Mouse (Mus musculus): ENCODE measurements around the gene Plce1.

Gene Plce1
- long read RNA-seq, experiment 1, partial matches to known transcripts, result 0 of 1 reads
- long read RNA-seq, experiment 1, other reads (novel, unspliced or antisense), result 1 of 1 reads
- long read RNA-seq, experiment 2, partial matches to known transcripts, result 0 of 4 reads
- long read RNA-seq, experiment 2, other reads (novel, unspliced or antisense), result 4 of 4 reads

DNA sequence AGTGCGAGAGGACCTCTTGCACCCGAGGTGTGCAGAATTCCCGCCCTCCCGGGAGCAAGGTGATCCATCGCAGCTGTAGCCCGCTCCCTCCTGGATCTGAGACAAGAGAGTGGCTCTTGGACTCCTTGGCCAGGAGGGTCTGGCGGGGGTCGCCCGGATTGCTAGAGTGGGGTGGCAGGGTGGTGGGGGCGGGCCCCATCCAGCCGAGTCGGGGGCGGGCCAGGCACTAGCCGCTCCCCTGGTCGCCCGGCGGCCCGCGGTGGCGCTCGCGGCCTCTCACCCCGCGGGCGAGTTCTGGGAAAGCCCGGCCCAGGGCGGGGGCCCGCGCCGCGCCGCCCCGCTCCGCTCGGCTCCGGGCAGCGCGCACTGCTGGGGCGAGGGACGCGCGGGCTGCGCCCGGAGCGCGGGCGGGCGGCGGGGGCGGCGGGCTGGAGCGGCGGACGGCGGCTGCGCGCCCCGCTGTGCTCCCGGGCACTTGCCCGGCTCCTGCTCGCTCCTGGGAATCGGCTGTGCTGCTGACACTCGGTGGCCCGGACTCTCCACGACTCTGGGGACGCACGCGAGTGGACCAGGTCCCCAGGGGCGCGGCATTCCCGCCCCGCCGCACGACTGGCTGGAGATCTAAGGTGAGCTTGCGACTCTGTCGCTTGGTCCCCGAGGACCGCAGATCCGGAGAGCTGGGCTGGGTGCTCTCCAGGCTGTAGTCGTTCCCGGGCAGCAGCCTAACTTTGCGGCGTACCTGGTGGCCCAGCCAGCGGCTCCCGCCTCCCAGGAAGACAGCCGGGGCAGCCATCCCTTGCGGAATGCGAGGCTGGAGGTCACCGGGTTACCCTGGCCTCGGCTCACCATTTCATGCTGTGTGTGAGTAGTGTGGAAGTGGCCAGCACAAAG is at the start of gene Plce1:
Gene Plce1 (plus strand): TSS at position 379 of the 891 bp plus-strand sequence.
- intact Hi-C loops (cut with DNase I), result no loop called here

DNA sequence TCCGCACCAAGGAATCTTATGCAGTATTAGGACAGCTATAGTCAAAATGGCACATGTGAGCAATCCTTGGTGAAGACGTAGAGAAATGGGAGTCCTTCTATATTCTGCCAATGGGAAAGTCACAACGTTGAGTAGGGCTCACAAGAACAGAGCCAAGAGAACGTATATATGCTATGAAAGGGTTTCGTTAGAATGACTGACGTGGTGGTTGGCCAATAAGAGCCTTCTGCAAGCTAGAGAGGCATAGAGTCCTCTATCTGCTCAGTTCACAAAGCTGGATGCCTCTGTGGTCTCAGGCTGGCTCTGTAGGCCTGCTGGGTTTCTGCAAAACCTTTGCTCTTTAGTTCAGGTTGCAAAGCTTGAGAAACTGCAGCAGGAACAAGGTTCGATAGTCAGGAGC is 49.6 kb upstream of the Plce1 start:
- intact Hi-C loops (cut with DNase I), result loop anchor here (5.0 kb wide), 1 partner anchor 179 kb away; no protein-coding TSS in a partner anchor

DNA sequence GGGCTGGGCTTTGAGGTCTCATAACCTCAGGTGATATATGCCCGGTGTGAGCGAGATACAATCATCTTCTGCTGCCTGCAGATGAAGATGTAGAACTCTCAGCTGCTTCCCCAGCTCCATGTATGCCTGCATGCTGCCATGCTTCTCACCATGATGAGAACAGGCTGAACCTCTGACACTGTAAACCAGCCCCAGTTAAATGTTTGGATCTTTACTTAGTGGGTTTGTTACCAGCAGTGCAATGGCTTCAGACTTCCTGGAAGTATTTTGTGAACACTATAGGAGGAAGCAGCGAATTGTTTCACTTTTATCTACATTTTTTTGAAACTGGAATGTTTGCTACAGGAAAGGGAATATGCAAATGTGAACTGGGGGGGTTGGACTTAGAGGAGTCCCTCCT is 48.9 kb upstream of the Plce1 start:
- intact Hi-C loops (cut with DNase I), result loop anchor here (5.0 kb wide), 1 partner anchor 180 kb away; no protein-coding TSS in a partner anchor

DNA sequence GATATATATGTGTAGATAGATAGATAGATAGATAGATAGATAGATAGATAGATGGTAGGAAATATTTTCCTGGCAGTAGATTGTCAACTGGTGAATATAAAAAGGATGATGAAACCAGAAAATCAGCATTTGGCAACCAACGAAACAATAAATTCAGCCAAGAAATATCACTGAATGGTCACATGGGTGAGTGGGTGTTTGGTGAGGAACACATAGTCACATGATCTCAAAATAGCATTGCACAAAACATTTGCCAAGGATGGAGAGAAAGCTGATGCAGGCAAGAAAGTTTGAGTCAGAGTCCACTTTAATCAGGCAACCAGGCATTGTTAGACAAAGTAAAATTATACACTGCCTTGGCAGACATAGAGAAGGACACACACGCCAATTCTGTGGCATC is 47.5 kb upstream of the Plce1 start:
- intact Hi-C loops (cut with DNase I), result loop anchor here (5.0 kb wide), 1 partner anchor 181 kb away; no protein-coding TSS in a partner anchor

DNA sequence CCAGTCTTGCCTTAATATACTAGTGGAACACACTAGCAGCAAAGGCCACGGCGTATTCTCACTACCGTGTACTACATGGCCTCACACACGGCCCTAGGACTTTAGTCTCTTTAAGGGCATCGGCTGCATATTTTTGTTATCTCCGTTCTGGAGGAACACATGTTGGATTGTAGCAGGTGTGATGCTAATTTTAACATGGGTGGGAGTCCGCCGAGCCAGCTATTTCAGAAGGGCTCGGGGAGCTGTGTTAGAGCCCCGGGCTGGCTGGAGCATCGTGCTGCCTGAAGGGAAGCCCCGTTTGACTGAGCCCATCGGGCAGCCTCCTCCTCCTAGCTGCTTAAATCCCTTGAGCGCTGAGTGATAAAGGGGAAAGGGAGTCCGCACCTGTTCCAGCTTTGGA is 45.7 kb upstream of the Plce1 start:
- intact Hi-C loops (cut with DNase I), result no loop called here

DNA sequence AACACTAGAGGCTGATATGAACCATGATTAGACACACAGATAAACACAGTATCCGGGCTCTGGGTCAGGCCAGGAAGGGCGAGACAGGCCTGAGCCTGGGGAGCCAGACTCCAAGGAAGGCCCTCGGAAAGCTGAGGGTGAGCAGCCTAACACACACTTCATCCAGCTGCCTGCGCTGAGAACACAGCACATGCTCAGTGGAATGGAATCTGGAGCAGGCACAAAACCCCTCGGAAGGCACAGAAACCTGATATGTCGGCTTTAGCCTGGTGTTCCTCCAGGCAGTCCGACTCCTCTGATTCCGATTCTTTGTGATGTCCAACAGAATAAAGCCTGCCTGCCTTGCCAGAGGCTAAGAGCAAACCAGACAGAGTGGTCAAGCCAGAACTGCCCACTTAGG is 39.0 kb upstream of the Plce1 start:
- intact Hi-C loops (cut with DNase I), result no loop called here

DNA sequence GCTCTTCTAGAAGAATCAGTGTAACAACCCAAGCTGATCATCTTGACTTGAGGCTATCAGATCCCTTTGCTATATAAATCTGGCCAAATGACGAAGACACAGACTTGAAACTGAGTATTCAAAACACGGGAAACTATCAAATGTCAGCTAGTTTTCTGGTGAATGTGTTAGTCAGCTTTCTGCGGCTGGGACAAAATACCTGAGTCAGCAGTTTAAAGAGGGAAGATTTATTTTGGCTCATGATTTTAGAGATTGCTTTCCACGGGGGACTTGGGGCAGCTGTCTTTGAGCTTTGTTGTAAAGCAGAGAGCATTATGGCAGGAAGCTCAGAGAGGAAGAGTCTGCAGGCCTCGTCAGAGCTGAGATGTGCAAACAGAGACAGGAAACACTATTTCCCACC is 35.2 kb upstream of the Plce1 start:
- intact Hi-C loops (cut with DNase I), result no loop called here

DNA sequence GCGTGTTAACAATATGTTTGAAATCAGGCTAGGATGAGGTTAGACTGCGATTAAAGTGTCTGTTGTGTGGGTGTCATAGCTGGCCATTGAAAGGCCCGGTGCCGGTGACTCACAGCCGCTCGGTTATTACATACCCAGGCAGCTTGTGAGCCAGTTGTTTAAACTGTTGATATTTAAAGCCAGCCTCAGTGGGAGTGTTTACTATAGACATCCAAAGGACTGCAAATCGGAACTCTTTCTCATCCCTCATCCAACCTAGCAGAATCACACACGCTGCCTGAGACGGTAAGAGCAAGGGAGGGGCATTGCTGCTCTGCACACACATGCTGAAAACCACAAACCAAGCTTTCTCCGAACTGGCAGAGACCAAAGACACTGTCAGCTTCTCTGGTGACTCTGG is 25.7 kb upstream of the Plce1 start:
- intact Hi-C loops (cut with DNase I), result no loop called here

DNA sequence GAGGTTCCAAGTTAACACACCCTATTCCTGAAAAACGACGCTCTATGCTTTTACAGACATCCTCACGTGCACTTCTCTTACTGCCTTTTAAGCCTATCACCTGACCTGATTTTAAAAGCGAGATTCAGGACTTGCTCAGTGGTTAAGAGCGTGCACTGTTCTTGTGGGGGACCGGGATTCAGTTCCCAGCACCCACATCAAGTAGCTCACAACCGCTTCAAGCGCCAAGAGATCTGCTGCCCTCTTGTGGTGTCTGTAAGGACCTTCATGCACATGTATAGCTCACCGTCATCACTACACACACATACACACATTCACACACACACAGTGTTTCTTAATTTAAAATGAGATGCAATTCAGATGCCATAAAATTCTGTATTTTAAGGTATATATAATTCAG is 21.9 kb upstream of the Plce1 start:
- intact Hi-C loops (cut with DNase I), result no loop called here

DNA sequence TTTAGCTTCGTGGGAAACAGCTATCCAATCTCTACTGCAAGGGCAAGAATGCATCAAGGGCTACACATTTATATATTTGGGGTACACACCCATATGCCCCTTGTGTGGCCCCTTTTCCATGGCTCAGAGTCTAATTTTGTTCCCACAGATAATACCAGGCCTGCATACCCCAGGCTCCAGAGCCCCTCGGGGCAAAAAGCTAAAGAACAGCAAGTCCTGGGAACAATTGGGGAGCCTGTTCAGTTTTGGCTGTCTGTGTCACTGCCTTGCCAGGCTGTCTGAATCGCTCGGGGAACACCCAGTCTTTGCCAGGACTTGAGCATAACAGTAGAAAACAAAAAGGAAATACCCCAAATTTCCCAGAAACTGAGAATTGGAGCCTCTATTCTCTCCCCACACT is 20.2 kb upstream of the Plce1 start:
- intact Hi-C loops (cut with DNase I), result no loop called here

DNA sequence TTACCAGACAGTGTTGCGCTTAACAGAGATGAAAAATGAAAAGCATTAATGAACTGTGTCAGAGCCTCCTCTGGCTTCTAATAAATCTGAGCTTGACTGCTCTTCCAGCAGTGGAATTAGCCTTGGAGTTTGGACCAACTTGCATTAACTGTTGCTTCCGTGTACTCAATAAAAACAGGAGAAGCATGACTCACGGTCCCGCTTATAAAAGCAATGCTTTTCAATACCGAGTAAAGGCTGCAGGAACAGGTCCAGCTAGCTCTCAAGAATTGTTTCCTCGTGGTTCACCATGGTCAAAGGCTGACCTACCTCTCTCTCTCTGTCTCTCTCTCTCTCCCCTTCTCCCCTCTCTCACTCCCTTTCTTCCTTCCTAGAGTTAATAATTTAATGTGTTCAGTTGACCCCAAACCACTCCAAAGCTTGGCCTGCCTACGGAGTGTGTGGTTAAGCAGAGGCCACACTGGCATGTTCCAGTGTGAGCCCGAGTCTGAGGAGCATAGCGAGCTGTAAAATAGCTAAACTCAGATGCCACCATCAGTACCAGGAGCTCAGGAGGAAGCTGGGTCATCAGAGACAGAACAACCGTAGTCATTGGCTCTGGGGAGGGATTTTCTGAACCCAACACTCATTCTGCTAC is 10.5 kb upstream of the Plce1 start:
- intact Hi-C loops (cut with DNase I), result no loop called here

DNA sequence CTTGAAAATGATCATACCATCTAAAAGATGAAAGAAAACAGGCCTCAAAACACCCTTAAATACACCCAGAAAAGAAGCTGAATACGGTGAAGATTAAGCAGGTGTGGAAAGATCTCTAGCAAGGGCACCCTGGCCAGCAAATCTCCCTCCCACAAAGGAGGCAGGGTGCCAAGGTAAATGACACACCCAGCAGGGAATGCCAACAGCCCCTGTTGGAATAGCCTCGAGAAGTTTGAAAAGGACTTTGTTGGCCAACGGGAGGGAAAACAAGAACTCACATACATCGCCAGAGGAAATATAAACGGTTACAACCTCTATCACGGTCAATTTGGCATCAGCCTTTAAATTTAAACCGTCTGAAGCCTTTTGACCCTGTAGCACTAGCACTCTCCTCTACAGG is 5.5 kb upstream of the Plce1 start:
- intact Hi-C loops (cut with DNase I), result no loop called here

DNA sequence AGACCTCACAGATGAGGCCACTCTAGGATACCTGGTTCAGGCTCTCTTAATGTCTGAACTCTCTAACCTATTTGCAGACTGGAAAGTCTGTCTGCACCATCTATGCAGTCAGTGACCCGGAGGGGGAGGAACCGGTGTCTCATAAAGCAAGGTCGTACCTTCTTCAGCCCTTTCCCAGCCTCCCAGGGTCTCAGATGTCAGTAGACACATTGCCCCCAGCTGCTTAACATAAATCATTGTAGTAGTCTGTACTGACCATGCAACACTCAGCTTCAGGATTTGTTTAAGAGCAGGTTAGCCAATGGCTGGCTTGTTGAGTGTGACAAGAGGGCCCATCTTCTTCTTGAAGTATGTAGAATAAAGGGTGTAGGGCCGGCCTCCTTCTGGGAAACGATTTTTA is 2.6 kb upstream of the Plce1 start:
- intact Hi-C loops (cut with DNase I), result no loop called here

DNA sequence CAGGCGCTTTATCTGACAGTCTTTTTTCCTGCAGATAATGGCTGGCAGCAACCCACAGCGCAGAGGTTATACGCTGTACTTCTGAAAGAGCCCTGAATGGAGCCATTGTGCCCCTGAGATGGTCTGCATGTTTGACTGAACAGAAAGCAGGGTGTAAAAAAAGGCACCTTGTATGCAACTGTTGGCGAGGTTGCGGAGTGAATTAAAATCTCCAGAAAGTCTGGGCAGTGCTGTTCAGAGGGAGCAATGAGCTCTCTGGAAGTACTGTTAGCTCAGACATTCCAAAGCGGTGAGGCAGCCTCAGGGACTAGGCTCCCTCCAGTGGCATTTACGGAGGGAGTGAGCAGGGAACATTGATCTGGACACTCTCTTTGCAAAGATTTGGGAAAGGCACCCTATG is 2.0 kb upstream of the Plce1 start:
- intact Hi-C loops (cut with DNase I), result no loop called here

DNA sequence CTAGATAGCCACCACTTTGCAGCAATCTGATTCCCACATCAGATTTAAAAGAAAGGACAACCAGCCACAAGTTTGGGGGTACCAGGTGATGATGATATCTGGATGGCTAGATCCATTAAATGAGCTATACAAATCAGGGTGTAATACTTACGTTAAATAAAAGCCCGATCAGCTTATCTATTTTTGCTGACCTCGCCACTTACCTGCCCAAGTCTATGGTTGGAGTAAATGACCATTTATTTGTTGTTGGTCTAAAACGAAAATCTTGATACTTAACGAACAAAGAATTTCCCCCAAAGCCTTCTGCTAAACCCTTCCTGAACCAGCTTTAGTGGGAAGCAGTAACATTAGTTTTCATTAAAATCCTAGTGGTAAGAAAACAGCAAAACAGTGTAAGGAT is 1.4 kb upstream of the Plce1 start:
- intact Hi-C loops (cut with DNase I), result no loop called here

DNA sequence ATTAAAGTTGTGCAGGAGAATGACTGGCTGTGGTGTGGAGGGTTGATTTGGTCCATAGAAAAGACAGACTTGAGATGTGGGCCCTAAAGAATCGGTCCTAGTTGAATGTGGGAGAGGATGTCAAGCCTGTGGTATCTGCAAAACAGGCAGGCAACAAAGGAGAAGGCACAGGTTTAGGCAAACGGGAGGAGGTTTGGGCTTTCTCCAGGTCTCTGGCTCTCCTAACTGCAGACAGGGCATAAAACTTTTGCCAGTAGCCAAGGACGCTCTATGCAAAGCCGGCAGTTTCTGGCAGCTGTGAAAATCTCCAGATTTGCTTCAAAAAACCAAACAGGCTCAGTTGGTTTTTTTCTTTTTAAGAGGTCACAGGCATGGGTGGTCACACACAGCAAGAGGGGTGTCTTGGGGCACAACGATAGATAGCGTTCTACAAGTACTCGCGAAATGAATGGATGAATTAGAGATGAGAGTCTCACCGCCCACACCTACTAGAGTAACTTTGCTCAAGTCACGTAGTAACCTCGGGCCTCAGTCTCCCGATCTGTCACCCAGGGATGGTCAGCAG is 671 bp upstream of the Plce1 start:
- intact Hi-C loops (cut with DNase I), result no loop called here

DNA sequence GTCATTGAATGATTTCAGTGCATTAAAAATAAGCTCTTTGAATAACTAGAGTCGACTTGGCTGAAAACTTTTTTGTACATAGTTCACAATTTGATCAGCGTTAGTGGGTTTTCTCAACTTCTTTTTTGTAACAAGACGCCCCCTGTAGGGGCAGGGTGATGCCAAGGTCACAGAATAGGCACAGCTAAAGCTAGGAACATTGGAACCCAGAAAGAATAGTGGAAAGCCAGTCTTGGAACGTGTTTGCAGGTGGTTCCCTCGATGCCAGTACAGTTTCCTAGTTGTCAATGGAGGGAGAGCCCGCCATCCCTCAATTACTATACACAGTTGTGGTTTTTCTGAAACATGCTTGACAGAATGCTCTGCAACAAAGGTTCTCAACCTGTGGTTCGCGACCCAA is 997 bp downstream of the Plce1 start:
- intact Hi-C loops (cut with DNase I), result no loop called here

DNA sequence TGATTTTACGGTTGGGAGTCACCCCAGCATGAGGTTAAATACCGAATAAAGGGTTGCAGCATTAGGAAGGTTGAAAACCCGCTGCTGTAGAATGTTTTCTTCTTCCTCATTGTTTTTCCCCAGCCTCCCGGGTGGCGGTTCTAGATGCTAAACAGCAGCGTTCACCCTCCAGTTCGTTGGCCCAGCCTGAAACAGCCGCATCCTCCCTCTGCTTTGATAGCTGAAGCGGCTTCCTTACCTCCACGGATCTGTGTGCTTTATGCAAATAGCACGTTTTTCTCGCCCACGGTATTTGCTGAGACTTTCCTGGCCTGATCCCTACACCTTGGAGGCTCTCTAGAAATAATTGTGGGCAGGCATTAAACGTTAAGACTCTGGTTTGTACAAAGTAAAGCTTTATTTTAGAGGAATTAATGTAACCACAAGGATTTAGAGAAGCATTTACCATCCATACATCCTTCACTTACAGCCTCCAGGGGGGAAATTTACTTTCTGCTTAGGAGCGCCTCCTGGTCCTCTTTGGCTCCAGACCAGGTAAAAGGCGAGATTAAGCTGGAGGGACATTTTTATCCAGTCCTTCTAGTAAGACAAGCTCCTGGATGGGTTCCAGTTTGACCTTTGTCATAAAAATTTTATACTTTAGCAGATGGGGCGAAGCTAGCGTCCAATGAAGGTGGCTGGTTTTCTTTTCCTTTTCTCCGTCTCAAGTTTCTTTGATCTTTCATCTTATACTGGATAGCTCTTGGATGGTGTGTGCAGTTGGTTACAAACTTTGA is 1.7 kb downstream of the Plce1 start:
- intact Hi-C loops (cut with DNase I), result no loop called here

DNA sequence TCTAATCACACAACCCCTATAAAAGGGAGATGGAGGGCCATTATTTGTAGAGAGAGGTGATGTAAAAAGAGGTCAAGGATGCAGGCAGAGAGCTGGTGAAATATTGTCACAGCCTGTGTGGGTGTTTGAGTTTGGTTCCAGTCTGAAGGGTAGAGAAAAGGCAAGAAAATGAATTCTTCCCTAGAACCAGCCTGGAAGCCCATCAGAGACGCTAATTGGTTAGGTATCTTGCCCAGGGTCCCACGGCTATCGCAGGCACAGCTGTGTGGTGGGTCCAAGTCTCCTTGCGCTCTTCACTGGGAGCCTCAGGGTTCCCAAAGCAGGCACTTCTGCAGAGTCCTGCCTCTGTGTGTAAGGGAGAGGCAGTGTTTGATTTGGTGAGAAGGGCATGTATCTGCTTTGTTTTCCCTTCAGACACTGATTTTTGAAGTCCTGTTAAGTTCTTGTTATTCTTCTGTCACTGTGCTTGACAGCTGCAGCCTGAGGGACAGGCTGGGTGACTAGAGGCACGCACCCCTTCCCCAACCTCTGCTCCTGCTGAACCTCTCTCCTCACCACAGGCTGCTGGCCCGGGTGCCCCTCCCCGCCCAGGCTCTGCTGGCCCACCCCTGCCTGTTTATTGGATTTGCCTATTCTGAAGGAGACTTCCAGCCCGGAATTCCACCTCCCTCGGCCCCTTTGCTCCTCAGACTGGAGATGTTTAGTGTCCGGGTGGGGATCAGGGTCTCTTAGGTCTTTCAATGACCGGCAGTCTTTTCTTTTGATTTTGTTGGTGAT is 5.1 kb downstream of the Plce1 start:
- intact Hi-C loops (cut with DNase I), result no loop called here

DNA sequence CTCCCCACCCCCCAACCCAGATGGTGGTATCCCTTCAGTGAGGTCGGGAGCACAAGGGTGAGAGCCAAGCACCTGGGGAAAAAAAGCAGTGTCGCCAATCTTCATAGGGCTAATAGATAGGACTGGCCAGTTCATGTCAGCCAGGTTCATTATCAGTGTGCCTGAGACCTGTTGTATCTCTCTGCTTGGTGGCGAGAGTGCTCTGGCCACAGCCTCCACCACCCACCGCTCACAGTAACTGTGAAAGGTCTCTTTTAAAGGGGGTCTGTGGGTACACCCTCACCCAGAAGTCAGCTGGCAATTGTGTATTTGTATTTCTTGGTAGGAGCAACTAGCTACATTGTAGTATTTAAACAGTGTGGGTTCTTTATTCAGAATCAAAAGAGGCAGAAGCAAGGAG is 6.6 kb downstream of the Plce1 start:
- intact Hi-C loops (cut with DNase I), result no loop called here
